Mouse (Mus musculus) lung, postnatal 4 days (tissue): ENCODE measurements around the gene Atp2a3.

Source experiments
- DNase-seq, 2 experiments: peaks; one replicate each; pipeline ENCODE4 v3.0.0; 2021

The Atp2a3 gene

DNA sequence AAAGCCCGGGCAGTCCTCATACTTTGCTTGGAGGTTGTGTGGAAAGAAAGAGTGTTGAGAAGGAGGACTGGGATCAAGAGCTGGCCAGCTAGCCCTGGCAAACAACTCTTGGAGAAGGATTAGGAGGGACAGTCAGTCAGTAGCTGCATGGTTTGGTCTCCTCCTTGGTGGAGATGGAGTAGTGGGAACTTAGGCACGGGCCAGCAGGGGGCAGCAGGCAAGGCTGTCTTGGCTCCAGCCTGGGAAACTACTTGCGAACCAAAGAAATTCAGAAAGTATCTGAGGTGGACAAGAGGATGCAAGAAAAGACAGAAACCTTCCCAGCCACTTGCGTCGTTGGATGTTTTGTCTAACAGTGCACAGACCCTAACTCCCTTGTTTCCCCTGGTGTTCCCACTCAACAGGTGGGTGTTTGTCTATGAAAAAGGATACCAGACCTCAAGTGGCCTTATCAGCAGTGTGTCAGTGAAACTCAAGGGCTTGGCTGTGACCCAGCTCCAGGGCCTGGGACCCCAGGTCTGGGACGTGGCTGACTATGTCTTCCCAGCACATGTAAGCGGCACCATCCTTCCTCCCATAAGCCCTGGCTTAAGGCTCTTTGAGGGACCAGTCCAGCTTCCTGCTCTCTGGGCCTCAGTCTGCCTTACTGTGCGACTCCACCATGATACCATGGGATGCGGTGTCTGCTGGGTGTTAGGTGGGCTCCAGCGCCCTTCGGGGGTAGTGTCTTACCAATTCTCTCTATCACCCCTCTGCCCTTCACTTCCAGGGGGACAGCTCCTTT lies 46.9 kb downstream of the Atp2a3 start:
- DNase-seq = peak; percentile 57 to 76

DNA sequence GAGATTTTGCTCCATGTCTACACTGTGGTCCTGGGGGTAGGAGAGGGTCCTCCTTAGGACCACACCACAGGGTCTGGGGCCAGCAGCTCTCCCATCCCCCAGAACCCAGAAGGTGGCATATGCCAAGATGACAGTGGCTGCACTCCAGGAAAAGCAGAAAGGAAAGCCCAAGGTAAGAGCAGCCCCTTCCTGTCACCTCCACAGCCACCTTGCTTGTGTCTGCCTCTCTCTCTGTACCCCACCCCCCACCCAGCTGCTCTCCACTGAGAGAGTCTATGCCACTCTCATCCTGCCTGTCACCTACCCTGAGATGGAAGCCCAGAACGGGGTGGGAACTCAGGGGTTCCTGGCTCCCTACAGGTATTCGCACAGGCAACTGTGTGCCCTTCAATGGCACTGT lies 47.9 kb downstream of the Atp2a3 start:
- no peak for DNase-seq

DNA sequence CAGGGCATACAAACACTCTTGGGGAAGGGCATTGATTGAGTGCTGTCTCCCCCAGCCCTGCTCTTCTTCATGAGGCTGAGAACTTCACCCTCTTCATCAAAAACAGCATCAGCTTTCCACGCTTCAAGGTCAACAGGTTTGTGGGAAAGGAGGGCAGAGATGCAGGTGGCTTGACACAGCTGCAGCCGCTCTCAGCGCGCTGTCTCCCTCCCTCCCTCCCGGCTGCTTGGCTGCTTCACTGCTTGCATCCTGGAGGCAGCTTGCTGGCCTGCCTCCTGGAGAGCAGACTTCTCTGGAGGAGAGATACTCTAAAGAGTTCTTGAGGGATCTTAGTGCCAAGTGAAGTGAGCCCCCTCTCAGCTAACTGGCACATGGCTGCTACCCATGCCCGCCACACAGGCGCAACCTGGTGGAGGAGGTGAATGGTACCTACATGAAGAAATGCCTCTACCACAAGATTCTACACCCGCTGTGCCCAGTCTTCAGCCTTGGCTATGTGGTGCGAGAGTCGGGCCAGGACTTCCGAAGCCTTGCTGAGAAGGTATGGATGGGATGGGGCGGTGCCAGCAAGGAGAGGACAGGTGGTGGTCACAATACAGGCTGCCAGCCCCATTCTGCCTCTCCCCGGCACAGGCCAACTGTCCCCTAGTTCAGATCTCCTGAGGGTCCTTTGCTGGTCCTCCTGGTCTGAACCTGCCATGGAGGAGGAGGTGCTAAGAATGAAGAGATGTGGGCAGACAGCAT lies 48.7 kb downstream of the Atp2a3 start:
- no peak for DNase-seq

DNA sequence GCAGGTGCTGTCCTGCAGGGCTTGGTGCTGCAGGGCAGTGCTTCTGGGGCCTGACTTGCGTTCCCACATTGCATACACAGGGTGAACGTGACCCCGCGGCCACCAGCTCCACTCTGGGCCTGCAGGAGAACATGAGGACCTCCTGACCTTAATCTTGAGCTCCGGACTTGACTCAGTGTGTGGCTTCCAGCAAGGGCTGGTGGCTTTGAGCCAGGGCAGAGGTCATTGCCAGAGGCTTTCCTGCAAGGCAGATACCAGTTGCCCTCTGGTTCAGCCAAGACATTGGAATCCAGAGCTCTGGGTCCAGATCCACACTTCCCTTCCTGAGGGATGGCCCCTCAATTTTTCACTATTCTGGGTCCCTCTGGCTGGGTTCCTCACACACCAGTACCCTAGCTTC lies 53.0 kb downstream of the Atp2a3 start:
- DNase-seq = no peak

DNA sequence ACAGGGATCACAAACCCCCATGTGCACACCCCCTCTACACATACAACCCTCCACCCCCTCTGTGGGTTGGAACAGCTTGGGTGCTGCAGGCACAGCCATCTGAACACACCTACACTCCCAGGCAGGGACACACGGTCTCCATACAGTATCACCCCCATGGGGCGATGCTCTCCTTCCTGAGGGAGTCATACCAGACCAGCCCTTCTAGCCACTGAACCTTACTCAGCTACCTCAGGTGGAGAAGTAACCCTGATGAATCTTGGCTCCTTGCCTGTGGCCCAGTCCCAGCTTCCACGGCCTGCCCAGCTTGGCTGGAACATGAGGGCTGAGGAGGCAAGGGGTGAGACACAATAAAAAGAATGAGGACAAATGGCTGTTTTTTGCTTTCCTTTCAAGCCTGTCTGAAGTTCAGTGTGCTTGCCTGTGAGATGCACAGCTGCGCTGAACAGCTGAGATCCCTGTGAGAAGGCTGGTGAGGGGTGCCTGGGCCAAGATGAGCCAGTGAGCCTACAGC lies 53.9 kb downstream of the Atp2a3 start:
- no peak for DNase-seq

DNA sequence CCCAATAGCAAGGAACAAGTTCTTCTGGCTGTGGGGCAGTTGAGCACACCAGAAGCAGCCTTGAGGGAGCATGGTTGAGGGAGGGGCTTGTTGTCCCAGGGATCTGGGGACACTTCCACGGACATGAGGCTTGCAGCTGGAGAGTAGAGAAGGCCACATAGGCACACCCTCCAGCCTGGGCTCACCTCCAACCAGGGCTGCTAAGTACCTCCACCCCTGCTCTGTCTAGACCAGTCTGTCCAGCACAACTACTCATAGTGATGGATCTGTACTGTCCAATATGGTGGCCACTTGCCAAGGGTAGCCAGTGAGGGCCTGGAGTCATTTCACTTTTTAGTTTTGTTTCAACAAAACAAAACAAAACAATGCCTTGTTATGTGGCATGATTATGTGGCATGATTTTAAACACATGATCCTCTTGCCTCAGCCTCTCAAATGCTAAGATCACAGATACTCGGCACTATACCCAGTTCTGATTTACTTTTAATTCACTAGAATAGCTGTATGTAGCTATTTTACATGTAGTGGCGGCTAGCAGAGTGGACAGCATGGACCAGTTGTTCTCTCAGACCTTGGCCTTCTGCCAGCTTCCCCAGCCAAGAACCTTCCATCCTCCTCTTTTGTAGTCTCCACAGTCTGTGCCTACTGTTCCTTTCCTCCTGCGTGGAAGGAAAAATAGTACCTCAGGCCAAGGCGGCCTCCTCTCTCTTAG lies 54.6 kb downstream of the Atp2a3 start:
- DNase-seq = peak; percentile 27 to 49

DNA sequence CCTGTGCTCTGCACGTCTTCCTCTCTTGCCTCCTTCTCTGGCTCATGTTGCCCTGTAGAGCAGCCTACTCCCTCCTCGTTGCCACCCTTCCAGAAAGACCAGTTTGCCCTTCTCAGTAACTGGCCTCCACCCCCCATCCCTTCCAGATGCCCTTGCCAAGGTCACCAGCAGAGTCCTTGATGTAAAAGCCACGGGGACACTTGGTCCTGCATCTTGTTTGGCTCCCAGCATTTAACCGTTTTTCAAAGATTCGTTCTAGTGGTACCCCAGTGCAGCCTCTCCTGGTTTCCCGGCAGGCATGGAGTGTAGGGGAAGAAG lies 55.1 kb downstream of the Atp2a3 start:
- DNase-seq = no peak

DNA sequence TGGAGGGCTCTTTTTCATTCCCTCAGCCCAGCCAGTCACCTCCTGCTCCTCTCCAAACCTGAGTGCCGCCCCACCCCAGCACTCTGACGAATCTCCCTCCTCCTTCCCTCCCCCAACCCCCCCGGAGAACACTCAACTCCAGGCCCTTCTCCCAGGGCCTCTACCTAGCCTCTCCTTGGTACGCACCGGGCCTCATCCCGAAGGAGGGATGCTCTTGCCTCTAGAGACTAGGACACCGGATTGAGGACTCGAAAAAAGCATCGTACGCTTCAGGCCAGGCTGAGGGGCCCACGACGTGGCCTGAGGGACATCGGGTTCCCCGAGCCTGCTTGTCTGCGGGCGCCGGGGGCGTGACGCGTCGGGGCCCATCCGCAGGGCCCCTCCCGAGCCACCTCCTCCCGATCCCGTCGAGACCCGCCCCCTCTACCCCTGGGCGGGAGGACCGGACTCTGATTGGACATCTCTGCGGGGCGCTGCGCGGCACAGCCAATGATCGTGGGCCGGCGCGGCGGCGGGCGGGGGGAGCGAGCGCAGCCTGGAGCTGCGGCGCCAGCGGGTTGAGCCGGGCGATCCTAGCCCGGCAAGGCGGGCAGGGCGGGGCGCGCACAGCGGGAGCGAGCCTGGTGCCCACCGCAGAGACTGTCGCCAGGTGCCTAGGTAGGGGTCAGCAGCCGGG lies 57.6 kb downstream of the Atp2a3 start, which contains the start of gene Camkk1:
Camkk1 (plus strand) TSS at position 538 of the 676 bp plus-strand sequence.
- DNase-seq = peak; percentile 94 to 95

DNA sequence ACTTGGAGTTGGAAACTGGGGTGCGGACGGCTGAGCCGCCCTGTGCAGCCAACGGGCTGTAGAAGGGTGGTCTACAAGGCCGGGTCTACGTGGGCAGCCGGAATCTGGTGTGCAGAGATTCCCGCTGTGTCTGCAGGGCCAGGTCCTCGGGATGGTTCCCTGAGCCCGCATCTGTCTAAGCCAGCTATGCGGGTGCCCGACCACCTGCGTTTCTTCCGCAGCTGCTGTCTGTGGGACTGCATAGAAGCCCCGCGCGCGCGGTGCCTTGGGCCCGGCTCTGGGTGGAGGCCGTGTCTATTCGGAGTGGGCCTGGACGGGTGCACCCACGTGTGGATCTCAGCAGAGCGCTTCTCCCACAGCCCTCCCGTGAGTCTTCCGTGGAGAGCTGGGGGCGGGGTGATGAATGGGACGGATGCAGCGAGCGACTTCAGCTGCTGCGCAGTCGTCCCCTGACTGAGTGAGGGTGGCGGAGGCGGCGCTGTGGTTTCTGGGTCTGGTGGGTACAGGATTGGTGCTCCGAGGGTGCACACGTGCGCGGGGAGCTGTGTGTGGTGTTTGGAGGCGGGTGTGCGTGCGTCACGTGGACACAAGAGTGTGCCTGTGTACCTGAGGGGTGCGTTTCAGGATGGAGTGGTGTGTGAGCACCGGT lies 58.3 kb downstream of the Atp2a3 start:
- DNase-seq = peak; percentile 58 to 65

DNA sequence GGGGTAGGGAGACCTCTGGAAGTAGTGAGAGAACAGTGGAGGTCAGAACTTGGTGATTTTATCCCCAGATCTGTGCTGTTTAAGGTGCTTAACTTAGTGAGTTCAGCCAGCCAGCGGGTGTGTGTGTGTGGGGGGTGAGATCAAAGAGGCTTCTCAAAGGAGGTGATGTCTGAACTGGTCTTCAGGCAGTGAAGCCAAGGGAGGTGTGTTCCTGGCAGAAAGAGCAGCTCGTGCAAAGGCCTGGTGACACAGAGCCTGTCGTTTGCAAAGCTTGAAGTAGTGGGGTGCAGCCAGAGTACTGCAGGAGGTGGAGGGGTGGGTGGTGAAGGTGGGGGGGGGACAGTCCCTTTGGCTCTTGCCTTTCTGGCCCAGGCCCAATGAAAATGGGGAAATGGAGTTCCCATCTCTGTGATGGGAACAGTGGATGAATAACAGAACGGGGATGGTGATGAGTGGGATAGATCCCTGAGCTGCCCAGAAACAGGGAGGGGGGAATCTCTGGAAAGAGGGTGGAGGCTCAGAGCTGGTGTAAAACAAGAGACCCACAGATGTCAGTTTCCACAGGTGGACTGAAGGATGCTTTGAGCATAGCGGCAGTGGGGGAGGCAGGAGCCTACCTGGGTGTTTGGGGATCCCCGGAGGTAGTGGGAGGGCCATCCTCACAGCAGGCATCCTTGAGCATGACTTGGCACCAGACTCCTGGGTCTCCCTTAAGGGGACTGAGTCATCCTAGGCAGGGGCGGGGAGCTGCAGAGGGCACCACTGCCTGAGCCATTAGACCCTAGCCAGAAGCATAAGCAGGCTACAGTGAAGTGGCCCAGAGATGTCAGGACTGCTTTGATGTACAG lies 60.2 kb downstream of the Atp2a3 start:
- DNase-seq = no peak

DNA sequence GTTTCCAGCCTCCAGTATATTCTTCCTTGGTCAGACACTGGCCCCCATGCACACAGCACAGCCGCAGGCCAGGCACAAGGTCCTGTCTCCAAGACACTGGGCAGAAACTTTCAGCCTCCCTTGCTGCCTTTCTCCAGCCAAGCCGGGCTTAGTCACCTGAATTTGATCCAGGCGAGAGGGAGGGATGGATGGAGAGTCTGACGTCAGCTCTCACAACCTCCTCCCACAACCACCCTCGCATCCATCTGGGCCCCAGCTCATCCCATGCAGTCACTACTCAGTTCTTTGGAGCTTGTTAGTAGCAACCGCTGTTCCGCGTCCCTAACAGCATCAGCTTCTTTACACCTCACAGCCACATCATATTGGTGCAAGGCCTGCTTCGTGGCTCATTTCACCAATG lies 62.1 kb downstream of the Atp2a3 start:
- no peak for DNase-seq

DNA sequence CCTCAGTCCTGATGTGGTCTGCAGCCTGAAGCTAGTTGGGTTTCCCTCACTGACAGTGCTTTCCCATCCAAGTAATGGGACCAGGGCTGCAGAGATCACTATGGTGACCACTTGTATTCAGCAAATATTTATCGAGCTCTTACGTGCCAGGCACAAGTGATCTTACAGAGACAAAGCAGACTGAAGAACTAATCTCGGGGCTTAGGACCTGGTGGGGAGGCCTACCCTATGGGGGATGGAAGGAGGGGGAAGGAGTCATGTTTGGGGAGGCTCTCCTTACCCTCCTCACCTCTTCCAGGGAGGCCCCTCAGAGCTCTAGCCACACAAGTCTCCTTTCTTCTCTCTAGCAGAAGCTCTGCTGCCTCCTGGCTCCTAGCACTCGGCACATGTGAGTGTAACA lies 62.9 kb downstream of the Atp2a3 start:
- no peak for DNase-seq

DNA sequence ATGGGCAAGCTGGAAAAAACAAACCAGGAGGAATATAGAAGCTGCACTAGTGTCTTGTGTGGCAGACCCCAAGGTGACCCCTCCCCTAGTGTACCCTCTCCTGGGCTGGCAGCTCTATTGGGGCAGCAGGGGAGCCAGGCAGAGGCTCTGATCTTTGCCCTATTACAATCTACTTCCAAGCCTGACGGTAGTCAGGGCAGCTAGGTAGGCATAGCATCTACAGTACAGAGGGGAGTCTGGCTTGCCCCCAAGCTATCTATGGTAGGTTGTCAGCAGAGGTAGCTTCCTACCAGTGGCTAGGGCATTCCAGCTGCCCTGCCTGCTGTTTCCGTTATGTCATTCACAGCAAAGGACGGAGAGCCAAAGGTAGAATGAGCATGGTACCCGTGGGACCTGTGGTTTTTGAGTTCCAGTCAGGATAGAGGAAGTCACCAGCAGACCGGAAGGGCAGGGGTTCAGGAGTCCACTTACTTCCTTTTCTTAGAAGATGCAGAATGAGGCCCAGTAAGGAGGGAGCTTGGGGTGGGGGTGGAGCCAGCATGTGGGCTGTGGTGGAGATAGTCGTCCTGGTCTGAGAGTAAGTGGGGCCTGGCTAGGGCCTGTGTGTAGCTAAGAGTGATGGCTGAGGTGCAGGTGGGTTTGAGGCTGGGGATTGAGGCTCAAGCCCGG lies 63.4 kb downstream of the Atp2a3 start:
- peak; percentile 58 to 67 for DNase-seq

DNA sequence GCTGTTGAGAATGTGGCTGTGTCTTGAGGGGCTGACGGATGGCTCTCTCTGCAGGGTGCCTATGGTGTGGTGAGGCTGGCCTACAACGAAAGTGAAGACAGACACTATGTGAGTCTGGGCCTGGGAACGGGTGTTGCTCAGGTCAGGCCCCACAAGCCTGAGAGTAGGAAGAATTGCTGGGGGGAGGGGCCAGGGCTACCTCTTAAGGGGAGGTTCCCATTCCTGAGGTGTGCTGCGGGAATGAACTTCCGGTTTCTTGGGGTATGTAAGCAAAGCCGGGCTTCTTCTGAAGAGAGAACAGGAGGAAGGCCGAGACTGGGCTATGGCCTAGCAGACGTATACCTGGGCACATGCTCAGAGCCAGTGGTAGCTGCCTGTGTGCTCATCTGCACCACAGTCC lies 66.0 kb downstream of the Atp2a3 start:
- peak; percentile 64 to 72 for DNase-seq

DNA sequence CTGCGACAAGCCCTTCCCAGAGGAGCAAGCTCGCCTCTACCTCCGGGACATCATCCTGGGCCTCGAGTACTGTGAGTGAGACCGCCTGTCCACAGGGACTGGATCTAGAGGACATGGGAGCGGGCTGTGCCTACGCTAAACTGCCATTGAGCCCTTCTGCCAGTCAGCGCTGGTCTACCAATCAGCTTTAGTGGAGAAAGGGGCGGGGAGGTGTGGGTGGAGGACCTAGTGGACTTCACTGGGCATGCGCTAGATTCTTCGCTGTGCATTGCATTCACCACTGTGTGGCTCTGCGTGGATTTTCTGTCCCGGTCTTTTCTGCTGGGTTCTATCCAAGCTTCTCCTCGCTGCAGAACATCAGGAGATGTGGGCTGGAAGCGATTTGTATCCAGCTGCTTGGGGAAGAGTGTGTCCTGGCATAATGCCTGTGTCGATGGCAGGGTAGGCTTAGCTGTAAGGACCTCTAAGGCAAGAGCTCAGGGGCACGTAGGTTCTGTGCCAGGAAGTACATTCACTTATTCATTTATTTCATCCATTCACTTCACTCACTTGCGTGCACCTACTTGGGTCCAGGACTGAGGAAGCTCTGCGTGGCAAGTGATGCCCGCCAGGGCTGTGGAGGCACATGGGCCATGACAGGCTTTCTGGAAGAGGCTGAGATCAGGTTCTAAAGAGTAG lies 70.0 kb downstream of the Atp2a3 start:
- DNase-seq = peak; percentile 89 to 91

DNA sequence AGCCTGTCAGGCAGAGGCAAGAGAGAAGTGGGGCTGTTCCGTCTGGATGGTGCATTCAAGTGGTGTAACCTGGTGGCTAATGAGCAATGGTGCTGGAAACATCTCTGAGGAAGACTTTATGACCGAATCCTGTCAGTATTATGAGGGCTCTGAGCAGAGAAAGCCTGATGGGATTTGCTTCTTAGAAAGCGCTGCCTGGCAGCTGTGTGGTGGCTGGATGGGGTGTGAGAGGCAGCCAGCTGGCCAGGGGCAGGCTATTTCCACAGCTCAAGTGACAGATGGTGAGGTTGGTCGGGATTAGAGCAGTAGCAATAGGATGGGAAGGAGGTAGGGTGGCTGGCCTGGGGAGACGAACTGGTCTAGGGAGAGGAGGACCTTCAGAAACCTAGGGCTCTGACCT lies 70.6 kb downstream of the Atp2a3 start:
- DNase-seq = no peak

DNA sequence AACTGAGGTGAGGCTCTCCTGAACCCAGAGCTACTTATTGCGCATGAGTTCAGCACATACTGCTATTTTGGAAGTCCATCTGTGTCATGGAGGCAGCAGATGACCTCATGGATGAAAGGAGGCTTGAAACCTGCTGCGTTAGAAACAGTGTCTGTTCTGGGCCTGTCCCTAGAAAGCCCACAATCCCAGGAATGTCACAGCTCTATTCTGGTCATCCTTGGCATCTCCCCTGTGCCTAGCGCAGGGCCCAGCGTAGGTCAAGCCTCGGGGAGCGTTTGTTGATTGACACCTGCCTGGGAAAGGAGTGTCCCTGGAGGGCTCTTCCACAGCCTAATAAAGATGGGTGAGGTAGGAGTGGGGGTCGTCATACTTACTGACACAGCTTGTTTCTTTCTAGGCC lies 75.1 kb downstream of the Atp2a3 start:
- no peak for DNase-seq

DNA sequence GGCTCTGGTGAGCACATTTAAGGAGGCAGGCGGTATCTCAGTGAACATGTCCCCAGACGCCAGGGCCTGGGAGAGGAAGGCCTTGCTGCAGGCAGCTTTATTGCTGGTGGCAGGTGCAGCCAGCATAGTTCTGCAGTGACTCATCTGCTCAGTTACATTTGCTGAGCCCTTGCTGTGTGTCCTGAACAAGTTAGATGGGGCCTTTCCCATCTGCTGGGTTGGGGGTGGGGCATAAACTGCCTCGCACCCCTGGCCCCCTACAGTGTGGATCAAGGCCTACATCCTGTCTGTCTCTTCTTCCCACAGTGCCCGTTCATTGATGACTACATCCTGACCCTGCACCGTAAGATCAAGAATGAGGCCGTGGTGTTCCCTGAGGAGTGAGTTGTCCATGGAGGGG lies 75.9 kb downstream of the Atp2a3 start:
- no peak for DNase-seq

DNA sequence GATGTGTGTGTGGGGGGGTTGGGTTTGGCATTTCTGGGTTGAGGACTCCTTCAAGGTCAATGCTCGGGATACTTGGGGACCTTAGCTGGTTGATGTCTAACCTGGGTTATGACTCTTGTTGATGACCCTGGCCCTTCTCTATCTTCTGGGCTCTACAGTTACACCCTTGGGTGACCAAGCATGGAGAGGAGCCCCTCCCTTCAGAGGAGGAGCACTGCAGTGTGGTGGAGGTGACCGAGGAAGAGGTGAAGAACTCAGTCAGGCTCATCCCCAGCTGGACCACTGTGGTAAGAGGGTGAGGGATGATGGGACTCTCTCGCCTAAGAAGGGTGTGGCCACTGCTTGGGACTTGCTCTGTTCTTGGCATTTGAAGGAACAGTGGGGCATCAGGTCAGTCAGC lies 76.7 kb downstream of the Atp2a3 start:
- no peak for DNase-seq

DNA sequence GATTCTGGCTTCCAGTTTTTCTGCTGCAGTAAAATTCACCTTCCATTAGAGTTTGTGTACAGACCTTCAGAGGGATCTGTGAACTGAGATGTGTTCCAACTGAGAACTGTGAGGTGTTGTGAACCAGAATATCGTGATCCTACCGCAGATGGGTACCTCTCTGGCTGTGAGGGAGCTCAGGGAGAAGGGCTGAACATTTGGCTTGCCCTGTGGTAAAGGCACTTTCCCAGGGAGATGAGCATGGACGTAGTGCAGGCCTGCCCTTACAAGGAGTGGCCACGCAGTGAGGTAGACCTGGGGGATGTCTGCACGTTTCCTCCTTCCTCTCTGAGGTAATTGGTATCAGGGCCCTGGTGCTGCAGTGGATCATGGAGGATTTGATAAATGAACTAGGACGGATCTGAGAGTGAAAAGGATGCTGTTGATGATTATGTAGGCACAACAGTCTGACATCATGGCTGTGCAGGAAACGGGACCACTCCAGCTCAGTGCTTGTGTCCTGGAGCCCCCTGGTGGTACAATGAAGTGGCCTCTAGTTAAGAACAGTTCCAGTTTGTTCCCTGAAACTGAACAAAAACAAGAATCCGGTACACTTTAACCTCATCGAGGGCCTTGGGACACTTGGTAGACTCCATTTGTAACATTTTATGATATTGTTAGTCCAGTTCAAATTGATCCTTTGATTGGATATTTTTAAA lies 78.3 kb downstream of the Atp2a3 start:
- DNase-seq = peak; percentile 58 to 79
